22 mouse cellular contexts compared by ENCODE assay signal in the genomic region with DNA sequence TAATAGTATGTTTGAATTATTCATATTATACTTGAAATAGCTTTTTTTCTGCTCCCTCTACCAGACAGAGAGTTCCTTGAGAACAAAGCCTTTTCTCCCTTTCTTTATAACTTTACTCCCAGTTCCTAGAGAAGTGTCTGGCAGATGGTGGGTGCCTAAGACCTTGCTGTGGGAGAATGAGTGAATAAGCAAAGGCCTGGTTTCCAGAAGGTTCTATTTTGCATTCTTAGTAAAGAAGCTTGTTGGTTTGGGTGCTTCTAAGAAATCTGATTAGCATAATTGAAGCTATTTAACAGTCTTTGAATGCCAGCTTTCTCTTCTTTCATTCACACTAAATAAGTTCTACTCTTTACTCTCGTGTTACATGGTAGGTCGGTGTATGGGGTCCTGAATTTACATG.
"Had no signal": no experiment of that assay in that cellular context is flagged by ENCODE, and none has a peak within 500 bp of the region (broad histone marks: within the 10 kb centered on the region; RNA-seq: fewer than 3 reads in every experiment).

No protein-coding gene starts in this region.

- H3K4me1 ChIP-seq: kidney, embryonic 15.5 days; limb, embryonic 10.5 days; limb, embryonic 13.5 days; liver, embryonic 12.5 days; liver, embryonic 15.5 days; neural tube, embryonic 12.5 days; neural tube, embryonic 15.5 days; stomach, embryonic 15.5 days had no signal

- H3K4me2 ChIP-seq: kidney, embryonic 15.5 days; limb, embryonic 13.5 days; liver, embryonic 12.5 days; liver, embryonic 15.5 days; midbrain, embryonic 11.5 days; neural tube, embryonic 12.5 days; neural tube, embryonic 15.5 days; stomach, embryonic 15.5 days had no signal

- DNase-seq: kidney, adult 8-10 months; kidney, postnatal 10 days; kidney, postnatal 36 days; layer of hippocampus, adult 9-11 months; liver; lung, adult 18-20 months; lung, postnatal 14 days; lung, postnatal 4 days; midbrain, embryonic 14.5 days; right cerebral cortex, adult 18-20 months; right cerebral cortex, postnatal 25 days; spleen, adult 18-20 months; thymus, postnatal 36 days had no signal

- H3K36me3 ChIP-seq: kidney, embryonic 15.5 days; limb, embryonic 10.5 days; limb, embryonic 13.5 days; liver, embryonic 12.5 days; liver, embryonic 15.5 days; neural tube, embryonic 12.5 days; neural tube, embryonic 15.5 days; stomach, embryonic 15.5 days had no signal

- H3K9me3 ChIP-seq: kidney, embryonic 15.5 days; limb, embryonic 10.5 days; limb, embryonic 13.5 days; liver, embryonic 12.5 days; liver, embryonic 15.5 days; neural tube, embryonic 12.5 days; neural tube, embryonic 15.5 days; stomach, embryonic 15.5 days had no signal

- H3K4me3 ChIP-seq: kidney, embryonic 15.5 days; limb, embryonic 10.5 days; limb, embryonic 13.5 days; liver, embryonic 12.5 days; liver, embryonic 15.5 days; neural tube, embryonic 12.5 days; neural tube, embryonic 15.5 days; stomach, embryonic 15.5 days had no signal

- H3K9ac ChIP-seq: kidney, embryonic 15.5 days; limb, embryonic 13.5 days; liver, embryonic 12.5 days; liver, embryonic 15.5 days; neural tube, embryonic 12.5 days; neural tube, embryonic 15.5 days; stomach, embryonic 15.5 days had no signal

- ATAC-seq: liver, embryonic 12.5 days had no signal

- H3K27me3 ChIP-seq: kidney, embryonic 15.5 days; limb, embryonic 13.5 days; liver, embryonic 12.5 days; liver, embryonic 15.5 days; neural tube, embryonic 12.5 days; neural tube, embryonic 15.5 days; stomach, embryonic 15.5 days had no signal

- H3K27ac ChIP-seq: kidney, embryonic 15.5 days; limb, embryonic 10.5 days; limb, embryonic 13.5 days; liver, embryonic 12.5 days; liver, embryonic 15.5 days; neural tube, embryonic 12.5 days; neural tube, embryonic 15.5 days; stomach, embryonic 15.5 days had no signal
